Mouse (Mus musculus): ENCODE data around the gene Tmed4. TPM values are rescaled to one million over a fixed set of nuclear protein-coding genes. Genes with fewer than 3 reads are reported as not detected.

Gene Tmed4
- polyA plus RNA-seq, 1 experiment from 2014 or later: 116 TPM

GRCm38 (mm10) chr11:6293601-6294000 lies 18.9 kb upstream of the Tmed4 start:
- H3K27me3 ChIP-seq (ENCODE audit: poor library complexity, severe bottlenecking): peaks cover 9% of the 10 kb centered on the region; the same call in 1 of the 2 replicates

GRCm38 (mm10) chr11:6292988-6293349 lies 18.3 kb upstream of the Tmed4 start:
- H3K4me1 ChIP-seq: peaks cover 17% of the 10 kb centered on the region
- 97% methylated on average over 4 of the region's 4 CpGs for WGBS
- H3K4me3 ChIP-seq: peak overlapping the region; percentile 86
- H3K9me3 ChIP-seq: no peaks in the 10 kb centered on the region
- H3K27ac ChIP-seq: no peak overlapping the region
- H3K27me3 ChIP-seq (ENCODE audit: poor library complexity, severe bottlenecking): peaks cover 9% of the 10 kb centered on the region; the same call in 1 of the 2 replicates
- no peak for DNase-seq (ENCODE audit: extremely low spot score, low spot score)
- peaks cover 12% of the 10 kb centered on the region for H3K36me3 ChIP-seq (replicated peaks)

More at GRCm38 (mm10) chr11:6293601-6294000, 18.9 kb upstream of the Tmed4 start:
- no peak for DNase-seq (ENCODE audit: extremely low spot score, low spot score)
- peaks cover 17% of the 10 kb centered on the region for H3K4me1 ChIP-seq
- no peak overlapping the region for H3K27ac ChIP-seq
- H3K9me3 ChIP-seq: no peaks in the 10 kb centered on the region
- H3K4me3 ChIP-seq: no peak overlapping the region
- 94% methylated on average over 2 of the region's 2 CpGs for WGBS
- H3K36me3 ChIP-seq (replicated peaks): peaks cover 19% of the 10 kb centered on the region

- 20% methylated on average over 33 of the region's 33 CpGs for WGBS
- peaks cover 9% of the 10 kb centered on the region; the same call in 1 of the 2 replicates for H3K27me3 ChIP-seq (ENCODE audit: poor library complexity, severe bottlenecking)
- peaks cover 6% of the 10 kb centered on the region for H3K36me3 ChIP-seq (replicated peaks)
- H3K9me3 ChIP-seq: no peaks in the 10 kb centered on the region
- H3K4me3 ChIP-seq: peak overlapping the region; percentile 86
- H3K4me1 ChIP-seq: peaks cover 17% of the 10 kb centered on the region
- peak overlapping the region; percentile 92 for H3K27ac ChIP-seq
- no peak for DNase-seq (ENCODE audit: extremely low spot score, low spot score)
Measured at GRCm38 (mm10) chr11:6292116-6292987, 17.7 kb upstream of the Tmed4 start.

- peak; percentile 99 for DNase-seq (ENCODE audit: extremely low spot score, low spot score)
- H3K4me1 ChIP-seq: peaks cover 17% of the 10 kb centered on the region
- H3K9me3 ChIP-seq: no peaks in the 10 kb centered on the region
- no peaks in the 10 kb centered on the region for H3K36me3 ChIP-seq (replicated peaks)
- peak within 1 kb of the TSS; percentile 86 for H3K4me3 ChIP-seq
- peak within 1 kb of the TSS; percentile 92 for H3K27ac ChIP-seq
- under 1% methylated on average over 77 of the region's 77 CpGs for WGBS
- peaks cover 9% of the 10 kb centered on the region; the same call in 1 of the 2 replicates for H3K27me3 ChIP-seq (ENCODE audit: poor library complexity, severe bottlenecking)
Measured at GRCm38 (mm10) chr11:6291401-6292115, 16.9 kb upstream of the Tmed4 start, which contains the start of gene Ogdh. TSS of gene Ogdh (plus strand) at chr11:6291633.

- Histone ChIP-seq H3K27me3 (ENCODE audit: poor library complexity, severe bottlenecking) (peaks cover 9% of the 10 kb centered on the region; the same call in 1 of the 2 replicates), H3K9me3 (no peaks in the 10 kb centered on the region), H3K27ac (peak overlapping the region; percentile 92), H3K4me1 (peaks cover 17% of the 10 kb centered on the region), H3K4me3 (peak overlapping the region; percentile 86), H3K36me3 (replicated peaks) (no peaks in the 10 kb centered on the region)
- DNase-seq (ENCODE audit: extremely low spot score, low spot score): no peak
- 28% methylated on average over 3 of the region's 3 CpGs for WGBS
Measured at GRCm38 (mm10) chr11:6290883-6291282, 16.2 kb upstream of the Tmed4 start.

- no peak for DNase-seq (ENCODE audit: extremely low spot score, low spot score)
- no peak overlapping the region for H3K27ac ChIP-seq
- peaks cover 9% of the 10 kb centered on the region; the same call in 1 of the 2 replicates for H3K27me3 ChIP-seq (ENCODE audit: poor library complexity, severe bottlenecking)
- H3K4me1 ChIP-seq: peaks cover 17% of the 10 kb centered on the region
- H3K9me3 ChIP-seq: no peaks in the 10 kb centered on the region
- H3K36me3 ChIP-seq (replicated peaks): no peaks in the 10 kb centered on the region
- no peak overlapping the region for H3K4me3 ChIP-seq
- 83% methylated on average over 3 of the region's 3 CpGs for whole genome bisulfite sequencing
Measured at GRCm38 (mm10) chr11:6290138-6290537, 15.5 kb upstream of the Tmed4 start.

- H3K4me1 ChIP-seq: no peaks in the 10 kb centered on the region
- DNase-seq (ENCODE audit: extremely low spot score, low spot score): no peak
- no peak overlapping the region for H3K27ac ChIP-seq
- H3K27me3 ChIP-seq (ENCODE audit: poor library complexity, severe bottlenecking): no peaks in the 10 kb centered on the region
- WGBS: 86% methylated on average over 3 of the region's 3 CpGs
- no peaks in the 10 kb centered on the region for H3K36me3 ChIP-seq (replicated peaks)
- peaks cover 7% of the 10 kb centered on the region; the same call in 1 of the 2 replicates for H3K9me3 ChIP-seq
- H3K4me3 ChIP-seq: no peak overlapping the region
Measured at GRCm38 (mm10) chr11:6282940-6283339, 8.3 kb upstream of the Tmed4 start.

GRCm38 (mm10) chr11:6276466-6276865 lies 1.8 kb upstream of the Tmed4 start:
- Histone ChIP-seq H3K36me3 (replicated peaks) (peaks cover 20% of the 10 kb centered on the region), H3K4me3 (no peak overlapping the region), H3K4me1 (peaks cover 25% of the 10 kb centered on the region), H3K9me3 (peaks cover 7% of the 10 kb centered on the region; the same call in 1 of the 2 replicates), H3K27me3 (ENCODE audit: poor library complexity, severe bottlenecking) (no peaks in the 10 kb centered on the region), H3K27ac (no peak overlapping the region)
- DNase-seq (ENCODE audit: extremely low spot score, low spot score): no peak
- 88% methylated on average over 3 of the region's 3 CpGs for WGBS

GRCm38 (mm10) chr11:6275094-6275484 lies 419 bp upstream of the Tmed4 start:
- Histone ChIP-seq H3K36me3 (replicated peaks) (peaks cover 33% of the 10 kb centered on the region), H3K4me3 (peak overlapping the region; percentile 98), H3K27me3 (ENCODE audit: poor library complexity, severe bottlenecking) (no peaks in the 10 kb centered on the region), H3K27ac (peak overlapping the region; percentile 93), H3K4me1 (peaks cover 25% of the 10 kb centered on the region), H3K9me3 (peaks cover under 1% of the 10 kb centered on the region; the same call in 1 of the 2 replicates)
- 24% methylated on average over 7 of the region's 7 CpGs for WGBS
- DNase-seq (ENCODE audit: extremely low spot score, low spot score): no peak

GRCm38 (mm10) chr11:6273607-6274006 lies 1.1 kb downstream of the Tmed4 start:
- H3K9me3 ChIP-seq: no peaks in the 10 kb centered on the region
- H3K27ac ChIP-seq: peak overlapping the region; percentile 93
- peaks cover 44% of the 10 kb centered on the region for H3K36me3 ChIP-seq (replicated peaks)
- peaks cover 26% of the 10 kb centered on the region for H3K4me1 ChIP-seq
- 81% methylated on average over 11 of the region's 11 CpGs for WGBS
- DNase-seq (ENCODE audit: extremely low spot score, low spot score): no peak
- H3K4me3 ChIP-seq: peak overlapping the region; percentile 98
- H3K27me3 ChIP-seq (ENCODE audit: poor library complexity, severe bottlenecking): no peaks in the 10 kb centered on the region

- no peaks in the 10 kb centered on the region for H3K9me3 ChIP-seq
- DNase-seq (ENCODE audit: extremely low spot score, low spot score): peak; percentile 90
- peak within 1 kb of the TSS; percentile 90 for H3K27ac ChIP-seq
- peaks cover 22% of the 10 kb centered on the region for H3K4me1 ChIP-seq
- H3K4me3 ChIP-seq: peak within 1 kb of the TSS; percentile 76
- 2% methylated on average over 50 of the region's 50 CpGs for WGBS
- peaks cover 78% of the 10 kb centered on the region for H3K36me3 ChIP-seq (replicated peaks)
- H3K27me3 ChIP-seq (ENCODE audit: poor library complexity, severe bottlenecking): no peaks in the 10 kb centered on the region
Measured at GRCm38 (mm10) chr11:6267320-6268254, 7.1 kb downstream of the Tmed4 start, which contains the start of gene Ddx56. TSS of gene Ddx56 (minus strand) at chr11:6267772.

- Histone ChIP-seq H3K9me3 (no peaks in the 10 kb centered on the region), H3K27me3 (ENCODE audit: poor library complexity, severe bottlenecking) (no peaks in the 10 kb centered on the region), H3K36me3 (replicated peaks) (peaks cover 78% of the 10 kb centered on the region), H3K27ac (peak overlapping the region; percentile 90), H3K4me1 (peaks cover 20% of the 10 kb centered on the region), H3K4me3 (peak overlapping the region; percentile 76)
- 73% methylated on average over 9 of the region's 9 CpGs for whole genome bisulfite sequencing
- DNase-seq (ENCODE audit: extremely low spot score, low spot score): no peak
Measured at GRCm38 (mm10) chr11:6266621-6267020, 8.0 kb downstream of the Tmed4 start.
